Mouse (Mus musculus): ENCODE data around the gene Cela3b. TPM values are rescaled to one million over a fixed set of nuclear protein-coding genes. Genes with fewer than 3 reads are reported as not detected.
A peak's percentile ranks its signal among the peaks of the same experiment; 100 is the strongest.

The Cela3b gene
- polyA plus RNA-seq, 1 experiment: 1.1 TPM

GRCm38 (mm10) chr4:137388983-137389382, 41.4 kb downstream of the Cela3b start:
- H3K27me3 ChIP-seq (ENCODE audit: control insufficient read depth, insufficient read depth, low read length): no peaks in the 10 kb centered on the region
- H3K36me3 ChIP-seq (ENCODE audit: control insufficient read depth, insufficient read depth, low read length): no peaks in the 10 kb centered on the region
- no peak overlapping the region for H3K27ac ChIP-seq (ENCODE audit: control insufficient read depth, insufficient read depth, low read length)
- TF ChIP-seq POLR2A (IDR thresholded peaks at IDR 0.05; ENCODE audit: control insufficient read depth, extremely low read depth, insufficient read depth, low read length, poor library complexity): no peak
- no peak for TF ChIP-seq CTCF (IDR thresholded peaks at IDR 0.05; ENCODE audit: borderline replicate concordance, control insufficient read depth, extremely low read depth, insufficient read depth, low read length, poor library complexity)
- H3K4me1 ChIP-seq (replicated peaks; ENCODE audit: control insufficient read depth, insufficient read depth, low read length): peaks cover 4% of the 10 kb centered on the region
- no peak overlapping the region; the same call in 1 of the 2 replicates for H3K4me3 ChIP-seq (ENCODE audit: control insufficient read depth, insufficient read depth, low read length)
- no peak for DNase-seq
- 7% methylated on average over 6 of the region's 6 CpGs for WGBS

GRCm38 (mm10) chr4:137388059-137388794, 42.1 kb downstream of the Cela3b start:
- TF ChIP-seq POLR2A (IDR thresholded peaks at IDR 0.05; ENCODE audit: control insufficient read depth, extremely low read depth, insufficient read depth, low read length, poor library complexity): peak; percentile 53
- TF ChIP-seq CTCF (IDR thresholded peaks at IDR 0.05; ENCODE audit: borderline replicate concordance, control insufficient read depth, extremely low read depth, insufficient read depth, low read length, poor library complexity): peak; percentile 33; the same call in 1 of the 2 replicates
- WGBS: under 1% methylated on average over 46 of the region's 46 CpGs
- Histone ChIP-seq H3K27me3 (ENCODE audit: control insufficient read depth, insufficient read depth, low read length) (no peaks in the 10 kb centered on the region), H3K36me3 (ENCODE audit: control insufficient read depth, insufficient read depth, low read length) (no peaks in the 10 kb centered on the region), H3K4me1 (replicated peaks; ENCODE audit: control insufficient read depth, insufficient read depth, low read length) (peaks cover 4% of the 10 kb centered on the region), H3K4me3 (ENCODE audit: control insufficient read depth, insufficient read depth, low read length) (peak overlapping the region; percentile 75), H3K27ac (ENCODE audit: control insufficient read depth, insufficient read depth, low read length) (peak overlapping the region; percentile 67)
- peak; percentile 81 for DNase-seq

- Histone ChIP-seq H3K36me3 (ENCODE audit: control insufficient read depth, insufficient read depth, low read length) (no peaks in the 10 kb centered on the region), H3K4me3 (ENCODE audit: control insufficient read depth, insufficient read depth, low read length) (peak overlapping the region; percentile 75), H3K27ac (ENCODE audit: control insufficient read depth, insufficient read depth, low read length) (peak overlapping the region; percentile 34), H3K27me3 (ENCODE audit: control insufficient read depth, insufficient read depth, low read length) (no peaks in the 10 kb centered on the region), H3K4me1 (replicated peaks; ENCODE audit: control insufficient read depth, insufficient read depth, low read length) (peaks cover 4% of the 10 kb centered on the region)
- no peak for DNase-seq
- under 1% methylated on average over 20 of the region's 20 CpGs for WGBS
- TF ChIP-seq POLR2A (IDR thresholded peaks at IDR 0.05; ENCODE audit: control insufficient read depth, extremely low read depth, insufficient read depth, low read length, poor library complexity) (no peak), CTCF (IDR thresholded peaks at IDR 0.05; ENCODE audit: borderline replicate concordance, control insufficient read depth, extremely low read depth, insufficient read depth, low read length, poor library complexity) (no peak)
Observed at GRCm38 (mm10) chr4:137387482-137388058, 42.8 kb downstream of the Cela3b start.

- H3K27me3 ChIP-seq (ENCODE audit: control insufficient read depth, insufficient read depth, low read length): no peaks in the 10 kb centered on the region
- 68% methylated on average over 15 of the region's 16 CpGs for WGBS
- no peak overlapping the region for H3K4me3 ChIP-seq (ENCODE audit: control insufficient read depth, insufficient read depth, low read length)
- H3K27ac ChIP-seq (ENCODE audit: control insufficient read depth, insufficient read depth, low read length): no peak overlapping the region
- H3K36me3 ChIP-seq (ENCODE audit: control insufficient read depth, insufficient read depth, low read length): no peaks in the 10 kb centered on the region
- no peak for DNase-seq
- TF ChIP-seq CTCF (IDR thresholded peaks at IDR 0.05; ENCODE audit: borderline replicate concordance, control insufficient read depth, extremely low read depth, insufficient read depth, low read length, poor library complexity): no peak
- no peaks in the 10 kb centered on the region; the same call in 1 of the 2 replicates for H3K4me1 ChIP-seq (replicated peaks; ENCODE audit: control insufficient read depth, insufficient read depth, low read length)
Observed at GRCm38 (mm10) chr4:137380702-137381605, 49.4 kb downstream of the Cela3b start.

GRCm38 (mm10) chr4:137379713-137380255, 50.6 kb downstream of the Cela3b start:
- Histone ChIP-seq H3K27me3 (ENCODE audit: control insufficient read depth, insufficient read depth, low read length) (no peaks in the 10 kb centered on the region), H3K4me3 (ENCODE audit: control insufficient read depth, insufficient read depth, low read length) (no peak overlapping the region), H3K27ac (ENCODE audit: control insufficient read depth, insufficient read depth, low read length) (no peak overlapping the region), H3K36me3 (ENCODE audit: control insufficient read depth, insufficient read depth, low read length) (no peaks in the 10 kb centered on the region), H3K4me1 (replicated peaks; ENCODE audit: control insufficient read depth, insufficient read depth, low read length) (no peaks in the 10 kb centered on the region; the same call in 1 of the 2 replicates)
- no peak for TF ChIP-seq CTCF (IDR thresholded peaks at IDR 0.05; ENCODE audit: borderline replicate concordance, control insufficient read depth, extremely low read depth, insufficient read depth, low read length, poor library complexity)
- TF ChIP-seq POLR2A (IDR thresholded peaks at IDR 0.05; ENCODE audit: control insufficient read depth, extremely low read depth, insufficient read depth, low read length, poor library complexity): no peak
- no peak for DNase-seq
- 96% methylated on average over 10 of the region's 10 CpGs for WGBS

GRCm38 (mm10) chr4:137379085-137379484, 51.3 kb downstream of the Cela3b start:
- no peak overlapping the region for H3K4me3 ChIP-seq (ENCODE audit: control insufficient read depth, insufficient read depth, low read length)
- H3K27me3 ChIP-seq (ENCODE audit: control insufficient read depth, insufficient read depth, low read length): no peaks in the 10 kb centered on the region
- H3K4me1 ChIP-seq (replicated peaks; ENCODE audit: control insufficient read depth, insufficient read depth, low read length): peaks cover under 1% of the 10 kb centered on the region
- no peak overlapping the region for H3K27ac ChIP-seq (ENCODE audit: control insufficient read depth, insufficient read depth, low read length)
- 97% methylated on average over 3 of the region's 3 CpGs for WGBS
- no peak for DNase-seq
- TF ChIP-seq POLR2A (IDR thresholded peaks at IDR 0.05; ENCODE audit: control insufficient read depth, extremely low read depth, insufficient read depth, low read length, poor library complexity): no peak
- no peak for TF ChIP-seq CTCF (IDR thresholded peaks at IDR 0.05; ENCODE audit: borderline replicate concordance, control insufficient read depth, extremely low read depth, insufficient read depth, low read length, poor library complexity)
- no peaks in the 10 kb centered on the region for H3K36me3 ChIP-seq (ENCODE audit: control insufficient read depth, insufficient read depth, low read length)

Data from thymus, adult 2 months (tissue).